Mouse (Mus musculus): Measurements from ENCODE around the gene Adamtsl2. TPM values are rescaled to one million over a fixed set of nuclear protein-coding genes. Genes with fewer than 3 reads are reported as not detected.

Gene Adamtsl2
- polyA plus RNA-seq, 1 experiment from 2014 or later: 2.1 TPM

DNA sequence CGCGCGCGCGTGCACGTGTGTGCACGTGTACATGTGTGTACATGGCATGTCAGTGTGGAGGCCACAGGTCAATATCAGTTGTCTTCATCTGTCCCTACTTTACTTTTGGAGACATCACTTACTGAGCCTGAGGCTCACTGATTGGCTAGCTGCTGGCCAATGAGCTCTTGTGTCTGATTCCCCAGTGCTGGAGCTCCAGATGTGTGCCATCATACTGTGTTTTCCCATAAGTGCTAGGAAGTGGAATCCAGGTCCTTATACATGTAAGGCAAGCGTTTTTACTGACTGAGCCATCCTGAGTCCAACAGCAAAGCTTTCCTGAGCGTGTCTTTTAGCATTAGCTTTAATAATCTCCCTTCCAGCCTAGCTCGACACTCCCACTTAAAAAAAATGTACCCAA lies 35.0 kb downstream of the Adamtsl2 start:
- DNase-seq (ENCODE audit: low spot score): no peak

- DNase-seq (ENCODE audit: low spot score): no peak
Observed at GRCm38 (mm10) chr2:27118452-27118851, 39.3 kb downstream of the Adamtsl2 start.

DNA sequence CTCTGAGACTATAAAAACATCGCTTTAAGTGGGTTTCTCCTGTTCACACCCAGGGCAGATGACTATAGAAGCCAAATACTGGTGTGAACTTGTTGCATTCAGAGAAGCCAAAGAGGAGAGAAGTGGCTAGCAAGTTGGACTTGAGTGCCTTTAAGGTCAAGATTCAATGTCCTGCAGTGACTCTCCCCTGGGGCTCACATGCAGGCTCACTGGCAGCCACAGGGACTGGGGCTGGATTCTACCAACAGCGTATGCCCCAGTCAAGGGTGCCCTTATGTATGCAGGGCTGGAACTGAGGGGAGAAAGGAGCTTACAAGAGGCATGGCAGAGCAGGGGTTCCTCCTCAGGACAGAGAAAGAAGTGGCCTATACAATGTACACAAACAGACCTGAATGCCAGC lies 40.6 kb downstream of the Adamtsl2 start:
- no peak for DNase-seq (ENCODE audit: low spot score)

DNA sequence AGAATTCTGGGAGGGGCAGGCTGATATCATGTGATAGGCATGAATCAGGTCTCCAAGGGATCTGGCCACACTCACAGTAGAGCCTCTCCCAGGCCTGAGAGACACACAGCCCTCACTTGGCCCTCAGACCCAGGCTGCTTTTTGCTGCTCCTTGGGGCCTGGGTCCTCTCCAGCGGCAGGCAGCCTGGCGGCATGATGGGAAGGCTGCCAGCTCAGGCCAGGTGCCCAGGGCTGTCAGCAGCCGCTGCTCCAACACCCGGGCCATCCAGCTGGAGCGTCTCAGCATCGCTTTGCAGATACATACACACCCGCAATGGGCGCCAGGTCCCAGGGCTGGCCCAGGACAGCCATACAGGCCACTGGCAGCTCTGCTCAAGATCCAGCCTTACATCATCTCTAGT lies 41.1 kb downstream of the Adamtsl2 start:
- peak; percentile 37 for DNase-seq (ENCODE audit: low spot score)

GRCm38 (mm10) chr2:27121626-27122355 lies 42.6 kb downstream of the Adamtsl2 start:
- DNase-seq (ENCODE audit: low spot score): peak; percentile 98

DNA sequence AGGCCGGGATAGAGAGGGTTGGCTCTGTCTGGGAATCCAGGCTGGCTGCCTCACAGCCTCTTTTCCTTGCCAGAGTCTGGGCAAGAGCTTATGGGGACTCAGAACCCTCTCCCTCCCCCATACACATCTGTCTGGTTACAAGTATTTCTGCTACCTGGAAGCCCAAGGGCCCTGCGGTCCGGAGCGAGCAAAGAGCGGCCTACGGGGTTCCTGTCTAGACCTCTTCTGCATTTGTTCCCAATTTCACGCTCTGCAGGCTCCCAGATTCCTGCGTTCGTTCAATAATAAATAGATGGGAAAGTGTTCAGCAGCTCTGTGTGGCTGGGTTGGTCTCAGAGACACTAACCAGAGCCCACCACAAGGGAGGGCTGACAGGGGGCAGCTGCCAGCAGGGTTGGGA lies 43.4 kb downstream of the Adamtsl2 start:
- no peak for DNase-seq (ENCODE audit: low spot score)

GRCm38 (mm10) chr2:27123121-27123520 lies 43.9 kb downstream of the Adamtsl2 start:
- DNase-seq (ENCODE audit: low spot score): peak; percentile 31

DNA sequence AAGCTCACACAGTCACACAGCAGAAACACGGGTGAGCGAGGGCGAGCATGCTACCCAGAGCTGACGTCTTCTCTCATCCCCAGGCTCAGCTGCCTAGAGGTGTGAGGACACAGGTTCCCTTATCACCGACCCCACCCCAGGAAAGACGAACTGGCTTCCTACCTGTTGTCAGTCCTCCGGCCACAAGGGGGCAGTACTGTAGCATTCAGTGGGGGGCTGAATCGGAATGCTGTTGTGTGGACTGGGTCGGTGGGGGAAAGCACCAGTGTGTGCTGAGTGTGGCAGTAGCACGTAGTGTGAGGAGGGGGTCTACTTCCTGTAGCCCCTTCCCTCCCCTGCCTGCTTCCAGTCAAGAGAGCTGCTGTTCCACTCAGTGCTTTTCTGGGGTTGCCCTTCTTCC lies 46.8 kb downstream of the Adamtsl2 start:
- DNase-seq (ENCODE audit: low spot score): peak; percentile 73

DNA sequence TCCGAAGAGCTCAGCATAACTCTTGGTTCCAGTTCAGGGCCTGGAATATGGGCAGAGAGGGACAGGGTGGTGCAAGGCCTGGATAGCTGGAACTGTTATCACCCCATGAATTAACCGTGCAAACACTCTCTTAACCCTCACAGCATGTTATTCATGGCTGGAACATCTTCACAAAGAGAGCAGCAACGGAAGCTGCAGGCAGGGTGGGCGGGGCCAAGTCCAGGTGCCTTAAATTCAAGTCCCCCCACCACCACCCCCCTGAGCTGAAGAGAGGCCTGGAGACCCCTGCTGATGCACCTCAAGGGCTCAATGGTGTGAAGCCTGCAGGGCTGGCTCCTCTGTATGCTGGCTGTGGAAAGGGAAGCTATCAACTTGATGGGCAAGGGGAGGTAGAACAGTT lies 47.3 kb downstream of the Adamtsl2 start:
- DNase-seq (ENCODE audit: low spot score): peak; percentile 51

DNA sequence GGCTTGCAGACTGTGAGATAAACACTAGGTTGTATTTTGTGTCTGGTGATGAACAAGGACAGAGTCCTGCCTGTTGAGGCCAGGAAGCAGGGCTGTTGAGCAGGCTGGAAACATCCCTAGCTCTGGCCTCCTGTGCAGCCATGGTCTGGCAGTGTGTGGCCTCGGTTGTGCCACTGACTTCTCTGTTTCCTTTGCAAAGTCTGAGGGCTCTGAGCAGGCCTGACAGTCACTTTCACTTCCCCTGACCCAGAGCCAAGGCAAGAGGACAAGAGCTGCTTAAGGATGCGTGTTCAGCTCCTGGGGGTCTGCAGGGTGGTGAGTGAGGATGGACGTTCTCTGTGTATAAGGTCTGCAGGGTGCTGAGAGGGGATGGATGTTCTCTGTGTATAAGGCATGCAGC lies 49.8 kb downstream of the Adamtsl2 start:
- no peak for DNase-seq (ENCODE audit: low spot score)

GRCm38 (mm10) chr2:27135935-27136334 lies 56.8 kb downstream of the Adamtsl2 start:
- no peak for DNase-seq (ENCODE audit: low spot score)

DNA sequence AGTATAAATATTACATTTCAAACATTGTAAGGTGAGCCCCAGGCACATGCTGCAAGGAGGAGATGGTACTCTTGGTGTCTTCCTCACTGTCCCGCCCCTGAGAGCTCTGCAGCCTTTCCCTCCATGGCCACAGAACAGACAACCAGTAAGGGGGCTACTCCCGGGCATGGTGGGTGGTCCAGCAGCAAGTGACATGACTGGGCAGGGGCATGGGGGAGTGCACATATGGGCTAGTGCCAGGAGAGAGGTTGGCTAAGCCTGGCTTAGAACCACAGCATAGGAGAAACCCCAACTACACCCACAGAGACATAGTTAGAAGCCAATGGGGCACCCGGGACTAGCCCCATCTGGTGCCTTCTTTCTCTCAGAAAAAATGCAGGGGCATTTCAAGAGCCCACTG lies 57.2 kb downstream of the Adamtsl2 start:
- DNase-seq (ENCODE audit: low spot score): no peak

GRCm38 (mm10) chr2:27136789-27137188 lies 57.6 kb downstream of the Adamtsl2 start:
- no peak for DNase-seq (ENCODE audit: low spot score)

DNA sequence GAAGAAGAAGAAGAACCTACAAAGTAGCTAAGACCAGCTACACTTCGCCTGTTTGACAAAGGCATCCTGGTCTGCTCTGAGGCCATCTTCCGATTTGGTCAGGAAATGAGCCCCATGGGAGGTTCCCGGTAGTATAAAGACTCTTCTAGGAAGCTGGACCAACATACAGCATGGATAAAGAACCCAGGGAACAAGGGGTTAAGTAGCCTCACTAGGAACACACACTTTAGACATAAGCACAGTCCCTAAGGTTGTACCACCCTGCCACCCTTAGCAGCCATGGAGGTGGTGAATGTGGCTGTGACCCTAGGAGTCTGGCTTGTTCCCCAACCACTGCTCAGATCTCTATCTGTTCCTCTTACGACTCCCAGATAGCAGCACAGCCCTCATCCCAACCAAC lies 59.2 kb downstream of the Adamtsl2 start:
- no peak for DNase-seq (ENCODE audit: low spot score)

DNA sequence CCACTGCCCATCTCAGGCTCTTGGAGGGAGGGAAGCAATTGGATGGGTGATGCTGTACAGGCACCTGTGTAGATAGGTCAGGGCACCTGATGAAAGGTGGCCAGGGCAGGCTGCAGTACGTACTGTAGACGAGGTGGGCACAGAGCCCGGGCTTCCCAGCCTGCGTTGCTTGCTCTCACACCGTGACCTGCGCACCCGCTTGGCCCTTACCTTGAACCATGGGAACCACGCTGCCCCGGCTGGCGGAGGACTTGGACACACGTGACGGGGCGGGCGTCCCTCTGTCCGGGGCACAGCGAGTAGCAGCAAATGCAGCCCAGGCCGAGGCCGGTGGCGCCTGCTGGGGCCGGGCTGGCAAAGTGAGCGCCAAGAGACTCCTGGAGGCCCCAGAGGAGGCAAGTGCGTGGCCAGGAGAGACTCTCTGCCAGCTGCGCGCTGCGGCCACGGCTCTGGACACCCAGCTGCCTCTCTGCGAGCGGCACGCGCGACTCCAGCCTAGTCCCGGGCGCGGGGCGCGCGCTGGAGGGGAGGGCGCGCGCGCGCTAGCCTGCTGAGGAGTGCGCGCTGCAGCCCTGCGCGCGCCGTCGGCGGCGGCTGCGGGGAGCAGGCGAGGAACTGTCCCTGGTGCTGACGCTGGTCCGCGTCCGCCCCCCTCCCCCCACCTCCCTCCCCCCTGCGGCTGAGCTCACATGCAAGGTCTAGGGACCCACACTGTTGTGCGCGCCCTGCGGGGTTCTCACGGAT lies 62.9 kb downstream of the Adamtsl2 start, which contains the start of gene Fam163b:
TSS of gene Fam163b (minus strand) at position 542 of the 744 bp plus-strand sequence.
- DNase-seq (ENCODE audit: low spot score): peak; percentile 85

DNA sequence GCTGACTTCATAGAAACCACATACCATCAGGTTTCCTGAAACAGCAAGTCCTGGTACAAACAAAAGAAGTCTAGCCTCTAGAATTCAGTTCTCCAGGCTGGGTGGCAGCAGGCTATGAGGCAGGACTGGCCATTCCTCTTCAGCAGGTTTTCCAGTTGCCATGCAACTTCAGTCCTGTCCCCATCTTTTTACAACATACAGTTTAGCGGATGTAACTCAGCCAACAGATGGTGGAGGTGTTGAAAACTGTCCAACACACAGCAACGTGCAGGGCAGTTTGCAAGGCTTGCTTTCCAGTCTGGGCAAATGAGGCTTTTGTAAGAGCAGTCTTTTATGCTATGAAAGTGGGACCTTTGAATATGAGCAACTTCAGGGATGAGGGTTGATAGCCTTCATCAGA lies 65.8 kb downstream of the Adamtsl2 start:
- DNase-seq (ENCODE audit: low spot score): no peak

DNA sequence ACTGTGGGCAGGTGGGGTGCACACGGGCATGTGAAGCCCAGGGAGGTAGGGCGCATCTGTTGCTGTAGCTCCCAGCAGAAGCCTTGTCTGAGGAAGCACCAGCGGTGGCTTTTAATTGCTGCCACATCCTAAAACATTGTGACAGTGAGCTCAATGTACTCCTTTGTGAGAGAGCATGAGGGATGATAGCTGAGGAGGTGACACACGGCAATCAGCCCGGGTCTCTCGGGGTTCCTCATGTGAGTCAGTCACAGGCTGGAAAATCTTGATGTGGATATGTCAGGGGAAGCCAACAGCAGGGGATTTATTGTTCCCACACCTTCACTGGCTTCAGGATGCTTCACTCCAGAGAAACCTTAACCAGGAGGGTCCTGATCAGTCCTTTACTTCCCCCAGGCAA lies 67.7 kb downstream of the Adamtsl2 start:
- no peak for DNase-seq (ENCODE audit: low spot score)

DNA sequence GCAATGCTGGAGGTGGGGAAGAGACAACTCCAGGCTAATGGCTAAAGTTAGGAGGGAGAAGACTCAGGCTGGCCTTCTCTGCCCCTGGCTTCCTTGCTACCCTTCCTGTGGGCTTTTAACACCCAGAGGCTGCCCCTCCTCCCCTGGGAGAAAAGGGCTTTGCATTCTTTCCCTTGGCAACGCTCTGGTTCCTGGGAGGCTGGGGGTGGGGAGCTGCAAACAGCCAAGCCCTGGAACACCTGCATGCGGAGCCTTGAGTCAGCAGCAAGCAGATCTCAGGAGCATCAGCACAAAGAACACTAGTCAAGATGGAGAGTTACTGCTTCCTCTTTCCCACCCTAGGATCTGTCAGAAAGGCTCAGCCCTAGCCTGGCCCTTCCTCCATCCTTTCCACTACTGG lies 70.3 kb downstream of the Adamtsl2 start:
- DNase-seq (ENCODE audit: low spot score): no peak

DNA sequence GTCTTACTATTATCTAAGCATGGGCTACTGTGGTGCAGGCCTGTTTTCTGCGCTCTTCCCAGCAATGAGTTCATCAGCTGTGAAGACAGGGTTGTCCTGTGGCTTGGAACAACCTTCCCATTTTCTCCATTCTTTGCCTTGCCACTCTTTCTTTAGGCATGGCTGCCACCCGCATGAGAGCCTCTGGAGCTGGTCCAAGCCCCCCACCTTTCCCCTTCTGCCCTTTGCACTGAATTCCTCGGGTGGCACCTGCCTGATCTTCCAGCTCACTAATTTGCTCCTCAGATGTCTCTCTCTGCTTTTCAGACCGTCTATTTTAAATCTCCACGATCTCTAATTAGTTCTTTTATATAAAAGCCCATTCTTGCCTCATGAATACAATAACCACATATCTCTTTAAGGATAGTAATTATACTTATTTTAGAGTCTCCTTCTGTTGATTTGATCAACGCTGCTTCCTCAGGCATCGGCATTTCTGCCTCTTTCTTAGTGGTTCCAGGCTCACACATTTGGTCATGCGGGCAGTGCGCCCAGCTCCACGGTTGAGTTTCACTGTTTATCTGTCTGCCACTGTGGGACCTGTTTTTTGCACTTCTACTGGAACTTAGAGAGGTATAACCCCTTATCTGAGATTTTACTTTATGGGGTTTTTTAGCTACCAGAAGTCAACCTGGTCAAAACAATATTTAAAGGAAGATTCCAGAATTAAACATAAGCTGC lies 75.4 kb downstream of the Adamtsl2 start:
- no peak for DNase-seq (ENCODE audit: low spot score)

GRCm38 (mm10) chr2:27156596-27156995 lies 77.4 kb downstream of the Adamtsl2 start:
- no peak for DNase-seq (ENCODE audit: low spot score)

All from thymus, postnatal 0 days (tissue).